Mouse (Mus musculus): Measurements from ENCODE around the gene Fam193b. TPM values are rescaled to one million over a fixed set of nuclear protein-coding genes. Genes with fewer than 3 reads are reported as not detected.

The Fam193b gene
- polyA plus RNA-seq, 1 experiment = 47.5 TPM

DNA sequence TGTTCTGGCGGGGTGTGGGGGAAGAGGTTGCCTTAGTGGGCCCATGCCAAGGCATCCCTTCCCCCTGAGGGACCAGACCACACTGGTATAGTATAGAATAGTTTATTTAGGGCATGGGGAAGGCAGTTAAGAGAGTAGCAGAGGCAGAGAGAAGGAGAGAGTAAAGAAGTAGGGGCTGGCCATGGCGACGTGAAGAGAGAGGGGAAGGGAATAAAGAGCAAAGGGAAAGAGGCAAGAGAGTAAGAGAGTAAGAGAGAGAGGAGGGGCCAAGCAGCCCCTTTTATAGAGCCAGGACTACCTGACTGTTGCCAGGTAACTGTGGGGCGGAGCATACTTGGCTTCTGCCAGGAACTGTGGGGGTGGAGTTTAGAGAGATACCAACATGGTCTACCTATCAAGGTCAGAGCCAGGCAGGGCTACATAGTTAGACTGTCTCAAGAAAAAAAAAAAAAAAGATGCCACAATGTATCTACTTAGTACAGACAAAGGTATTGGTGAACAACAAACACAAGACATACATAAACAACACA, 21.1 kb upstream of the Fam193b start:
- TF ChIP-seq GATA1 (IDR thresholded peaks at IDR 0.05; ENCODE audit: low read length) = no peak

DNA sequence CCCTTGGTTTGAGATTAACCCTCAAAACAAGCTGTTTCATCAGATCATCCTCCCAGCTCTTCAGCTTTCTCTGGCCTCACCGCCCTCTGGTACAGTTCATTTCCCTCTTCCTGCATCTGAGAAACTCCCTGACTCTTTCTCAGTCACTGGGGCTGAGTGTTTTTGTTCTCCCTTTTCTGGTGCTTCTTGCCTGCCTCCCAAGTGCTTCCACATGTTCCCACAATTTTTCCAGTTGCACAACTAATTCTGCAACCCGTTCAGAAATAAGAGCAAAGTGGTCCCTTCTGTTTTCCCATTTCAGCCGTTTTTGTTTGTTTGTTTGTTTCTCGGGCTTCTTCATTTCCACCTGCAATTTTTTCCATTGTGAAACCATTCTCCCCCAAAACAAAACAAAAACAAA, 7.2 kb upstream of the Fam193b start:
- no peak for TF ChIP-seq GATA1 (IDR thresholded peaks at IDR 0.05; ENCODE audit: low read length)

DNA sequence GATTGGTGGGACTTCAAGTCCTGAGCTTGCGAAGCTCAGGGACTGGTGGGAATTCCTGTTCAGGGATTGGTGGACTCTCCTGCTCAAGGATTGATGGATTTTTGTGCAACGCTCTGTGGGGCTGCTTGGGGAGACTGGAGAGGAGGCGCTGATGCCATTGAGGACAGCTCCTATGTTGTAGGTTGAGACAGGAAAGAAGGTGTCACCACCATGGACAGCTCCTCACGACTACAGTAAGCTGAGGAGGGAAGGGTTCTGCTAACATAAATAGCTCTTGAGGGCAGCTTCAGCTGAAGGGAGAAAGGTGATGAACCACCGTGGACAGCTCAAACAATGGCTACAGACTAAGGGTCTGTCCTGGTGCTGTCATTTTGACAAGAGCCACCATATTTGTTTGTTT, 5.0 kb upstream of the Fam193b start:
- TF ChIP-seq GATA1 (IDR thresholded peaks at IDR 0.05; ENCODE audit: low read length) = no peak

DNA sequence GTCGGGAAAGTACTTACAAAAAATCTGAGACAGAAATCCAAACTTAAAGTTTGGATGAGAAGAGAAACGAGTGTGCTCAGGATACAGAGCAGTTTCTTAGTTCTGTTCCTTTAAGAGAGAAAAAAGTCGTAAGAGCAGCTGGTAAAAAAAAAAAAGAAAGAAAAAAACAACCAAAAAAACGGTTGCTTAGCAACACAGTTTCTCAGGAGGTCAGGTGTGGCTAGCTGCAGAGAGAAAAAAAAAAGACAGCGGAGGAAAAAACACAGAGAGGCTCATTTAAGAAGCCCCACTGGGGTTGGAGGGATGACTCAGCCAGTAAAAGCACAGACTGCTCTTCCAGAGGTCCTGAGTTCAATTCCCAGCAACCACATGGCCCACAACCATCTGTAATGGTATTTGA, 3.4 kb upstream of the Fam193b start:
- no peak for TF ChIP-seq GATA1 (IDR thresholded peaks at IDR 0.05; ENCODE audit: low read length)

DNA sequence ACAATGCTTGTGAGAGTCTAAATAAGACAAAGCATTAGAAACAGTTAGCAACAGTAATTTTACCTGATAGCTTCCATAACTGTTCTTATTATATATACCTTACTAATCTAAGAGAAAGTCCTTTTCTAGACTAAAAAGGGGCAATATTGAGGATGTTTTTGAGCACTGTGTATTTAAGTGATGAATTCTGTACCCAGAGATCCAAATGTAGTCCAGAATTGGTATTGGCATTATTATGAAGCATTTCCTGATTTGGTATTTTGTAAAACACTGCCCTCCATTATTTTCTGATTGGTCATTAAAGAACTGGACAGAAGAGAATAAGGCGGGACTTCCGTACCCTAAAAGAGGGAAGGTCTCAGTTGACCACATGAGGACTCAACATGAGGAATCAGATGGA, 2.5 kb upstream of the Fam193b start, which contains the start of gene Tmed9:
Tmed9 (plus strand) TSS at position 301 of the 400 bp plus-strand sequence.
- TF ChIP-seq GATA1 (IDR thresholded peaks at IDR 0.05; ENCODE audit: low read length) = no peak

DNA sequence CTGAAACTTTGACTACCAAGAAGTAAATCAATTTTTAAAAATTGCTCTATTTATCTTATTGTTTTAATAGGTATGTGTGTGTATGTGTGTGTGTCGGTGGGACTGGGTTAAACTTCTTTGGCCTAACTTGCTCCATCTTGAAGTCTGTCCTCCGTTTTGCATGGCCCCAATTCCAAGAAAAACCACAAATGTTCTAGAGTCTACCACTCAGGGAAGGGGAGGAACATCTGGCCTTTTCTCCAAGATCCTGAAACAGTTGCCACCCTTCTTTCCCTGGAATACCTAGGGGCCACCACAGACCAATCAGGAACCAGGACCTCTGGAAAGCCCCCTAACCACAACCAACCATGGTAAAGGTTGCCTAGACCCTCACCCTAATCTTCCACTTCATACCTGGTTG, 1.1 kb upstream of the Fam193b start:
- TF ChIP-seq GATA1 (IDR thresholded peaks at IDR 0.05; ENCODE audit: low read length) = no peak

DNA sequence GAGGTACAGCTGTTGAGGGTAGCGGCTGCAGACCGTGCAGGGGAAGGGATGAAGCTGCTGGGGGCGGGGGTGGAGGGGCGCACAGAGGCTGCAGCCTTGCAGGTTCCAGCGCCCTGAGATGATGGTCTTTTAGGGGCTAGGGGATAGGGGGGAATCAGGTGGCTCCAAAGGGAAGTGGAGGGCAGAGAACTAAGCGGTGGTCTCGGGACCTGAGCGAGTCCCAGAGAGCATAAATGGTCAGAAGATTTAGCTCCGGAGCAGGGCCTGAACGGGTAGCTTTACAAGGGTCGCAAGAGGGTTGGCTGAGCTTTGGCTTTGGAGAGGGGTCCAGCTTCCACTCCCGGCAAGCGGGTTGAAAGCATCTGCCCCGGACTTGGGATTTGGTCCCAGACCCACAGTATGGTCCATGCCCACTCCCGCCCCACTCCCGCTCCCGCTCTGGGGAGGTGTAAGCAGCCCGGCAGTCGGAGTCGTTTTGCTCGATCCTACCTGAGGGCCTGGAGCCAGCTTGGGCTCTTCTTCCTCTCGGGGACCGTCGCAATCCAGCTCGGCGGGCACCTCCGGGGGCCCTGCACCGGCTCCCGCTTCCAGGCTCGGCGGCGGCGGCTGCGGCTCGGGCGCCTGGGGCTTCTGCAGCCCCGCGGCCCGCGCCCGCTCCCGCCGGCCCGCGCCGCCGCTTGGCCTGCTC, 490 bp downstream of the Fam193b start:
- TF ChIP-seq GATA1 (IDR thresholded peaks at IDR 0.05; ENCODE audit: low read length) = no peak

DNA sequence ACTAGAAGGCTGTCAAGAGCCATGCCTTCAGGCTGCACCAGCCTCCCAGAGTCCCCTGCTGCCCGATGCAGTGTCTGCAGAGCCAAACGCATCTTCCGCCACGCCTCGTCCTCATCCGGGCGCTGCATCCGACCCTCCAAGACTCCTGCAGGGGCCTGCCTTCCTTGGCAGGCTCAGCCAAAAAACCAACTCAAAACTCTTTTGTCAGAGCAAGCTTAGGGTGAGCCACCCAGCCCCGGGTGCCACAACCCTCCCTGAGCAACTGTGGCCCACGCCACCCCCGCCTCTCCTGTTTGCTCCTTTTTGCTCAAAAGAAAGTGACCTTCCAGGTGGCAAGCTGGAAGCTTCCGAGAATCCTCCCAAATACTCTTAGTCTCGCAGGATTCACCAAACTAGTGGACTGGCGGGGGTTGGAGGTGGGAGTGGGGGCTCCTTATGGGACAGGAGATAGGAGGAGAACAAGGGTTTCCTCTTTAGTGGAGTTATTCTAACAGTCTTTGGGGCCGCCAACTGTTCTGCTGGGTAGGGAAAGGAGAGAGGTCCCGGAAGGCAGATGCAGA, 1.1 kb downstream of the Fam193b start:
- no peak for TF ChIP-seq GATA1 (IDR thresholded peaks at IDR 0.05; ENCODE audit: low read length)

DNA sequence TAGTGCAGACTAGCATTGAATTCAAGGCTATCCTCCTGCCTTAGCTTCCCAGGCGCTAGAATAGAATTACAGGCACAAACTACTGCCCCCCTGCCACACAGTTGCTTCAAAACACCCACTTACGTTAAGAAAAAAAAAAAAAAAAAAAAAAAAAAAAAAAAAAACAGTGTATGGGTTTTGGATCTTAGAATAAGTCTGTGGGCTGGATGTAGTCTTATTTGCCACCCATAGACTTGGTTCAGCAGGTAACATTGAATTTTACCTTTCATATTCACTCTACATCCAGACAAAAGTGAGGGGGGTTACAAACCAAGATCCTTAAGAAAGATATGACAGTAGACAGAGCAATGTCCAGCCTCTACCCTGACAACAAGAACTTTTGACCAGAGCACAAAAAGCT, 3.0 kb downstream of the Fam193b start:
- no peak for TF ChIP-seq GATA1 (IDR thresholded peaks at IDR 0.05; ENCODE audit: low read length)

DNA sequence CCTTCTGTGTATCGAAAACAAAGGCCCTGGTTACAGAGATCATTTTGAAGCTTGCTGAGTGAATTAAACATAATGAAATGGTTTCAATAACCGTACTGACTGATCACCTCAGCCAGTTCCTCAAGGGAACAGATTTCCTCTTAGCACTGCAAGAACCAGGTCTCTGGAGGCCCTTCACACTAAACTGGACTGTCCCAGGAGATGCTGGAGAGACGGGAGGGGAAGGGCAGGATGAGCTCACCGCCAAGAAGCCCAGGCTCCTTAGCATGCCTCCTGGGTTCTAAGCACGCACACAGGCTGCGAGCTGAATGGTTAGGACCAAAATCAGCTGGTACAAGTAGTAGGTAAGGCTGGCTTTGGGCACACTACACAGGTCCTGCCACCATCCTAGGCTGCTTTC, 3.9 kb downstream of the Fam193b start:
- no peak for TF ChIP-seq GATA1 (IDR thresholded peaks at IDR 0.05; ENCODE audit: low read length)

DNA sequence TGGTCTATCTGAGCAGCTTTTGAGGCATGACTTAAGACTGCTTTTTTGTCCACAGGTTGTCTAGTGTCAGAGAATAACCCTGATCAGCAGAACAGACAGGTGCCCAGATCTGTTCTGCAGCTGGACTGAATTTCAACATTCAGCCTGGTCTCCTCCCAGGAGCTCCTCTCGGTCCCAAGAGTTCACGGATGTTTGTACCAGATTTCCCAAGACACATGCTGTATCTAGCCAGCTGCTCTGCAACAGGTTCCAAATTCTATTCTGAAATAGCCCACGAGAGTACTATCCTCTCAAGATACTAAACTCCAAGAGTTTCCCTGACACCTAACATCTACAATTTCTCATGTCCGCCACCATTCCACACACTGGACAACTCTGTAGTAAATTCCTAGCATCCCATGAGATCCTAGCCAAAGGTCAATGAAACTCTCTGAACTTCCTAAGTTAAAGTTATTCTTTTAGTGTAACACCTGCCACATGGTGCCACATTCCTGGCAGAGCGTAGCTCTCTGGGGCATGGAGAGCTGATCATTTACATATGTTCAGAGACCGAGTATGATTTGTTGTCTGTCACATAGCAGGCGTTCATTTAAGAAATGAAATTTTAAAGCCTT, 7.5 kb downstream of the Fam193b start:
- no peak for TF ChIP-seq GATA1 (IDR thresholded peaks at IDR 0.05; ENCODE audit: low read length)

DNA sequence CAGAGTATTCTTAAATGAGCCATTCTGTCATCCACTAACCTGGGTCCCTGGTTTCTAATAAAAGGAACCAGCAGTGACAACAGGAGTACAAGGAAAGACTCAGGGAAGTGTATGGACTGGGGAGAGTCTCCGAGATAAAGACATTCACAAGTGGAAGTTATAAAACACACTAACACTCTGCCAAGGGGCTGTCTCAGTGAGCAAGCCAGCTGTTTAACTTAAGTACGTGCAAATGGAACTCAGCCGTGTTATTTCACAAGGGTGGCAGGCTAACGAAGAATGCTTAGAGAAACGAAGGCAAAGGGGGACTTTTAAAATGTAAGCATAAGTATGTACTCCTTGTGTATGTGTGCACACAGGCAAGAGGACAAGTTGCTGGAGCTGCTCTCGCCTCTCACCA, 13.4 kb downstream of the Fam193b start:
- TF ChIP-seq GATA1 (IDR thresholded peaks at IDR 0.05; ENCODE audit: low read length) = no peak

DNA sequence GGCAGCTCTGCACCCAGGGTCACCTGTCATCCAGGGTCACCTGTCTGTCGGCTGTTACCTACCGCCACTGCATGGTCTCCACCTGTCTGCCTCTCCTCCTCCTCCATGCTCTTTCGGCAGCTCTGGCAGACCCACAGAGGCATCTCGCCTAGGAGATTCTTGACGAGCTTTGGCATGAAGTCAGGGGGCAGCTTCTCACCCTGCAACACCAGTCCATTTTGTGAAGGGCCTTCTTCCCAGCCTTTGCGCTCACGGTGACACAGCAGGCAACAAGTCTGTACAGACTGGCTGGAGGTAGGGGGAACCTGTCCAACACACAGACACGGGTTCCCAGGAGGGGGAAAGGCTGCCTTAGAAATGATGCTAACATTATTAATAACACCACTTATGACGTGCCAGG, 15.0 kb downstream of the Fam193b start:
- TF ChIP-seq GATA1 (IDR thresholded peaks at IDR 0.05; ENCODE audit: low read length) = no peak

DNA sequence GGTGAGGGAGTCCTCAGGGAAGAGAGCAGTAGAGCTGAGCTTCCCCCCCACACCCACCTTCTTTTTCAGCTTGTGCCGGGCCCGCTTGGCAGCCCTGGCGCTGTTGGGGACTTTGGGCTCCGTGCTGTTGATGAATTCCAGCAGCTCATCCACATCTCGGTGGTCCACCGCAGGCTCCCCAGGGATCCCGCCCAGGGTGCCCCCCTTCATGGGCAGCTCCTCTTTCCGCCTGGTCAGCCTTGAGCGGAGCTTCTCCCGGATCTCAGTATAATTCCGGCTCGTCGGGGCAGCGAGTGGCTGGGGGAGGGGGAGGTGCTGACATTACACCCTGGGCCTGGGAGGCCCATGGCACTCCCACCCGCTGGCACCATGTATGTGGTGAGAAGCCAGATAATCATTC, 21.9 kb downstream of the Fam193b start:
- TF ChIP-seq GATA1 (IDR thresholded peaks at IDR 0.05; ENCODE audit: low read length) = no peak

DNA sequence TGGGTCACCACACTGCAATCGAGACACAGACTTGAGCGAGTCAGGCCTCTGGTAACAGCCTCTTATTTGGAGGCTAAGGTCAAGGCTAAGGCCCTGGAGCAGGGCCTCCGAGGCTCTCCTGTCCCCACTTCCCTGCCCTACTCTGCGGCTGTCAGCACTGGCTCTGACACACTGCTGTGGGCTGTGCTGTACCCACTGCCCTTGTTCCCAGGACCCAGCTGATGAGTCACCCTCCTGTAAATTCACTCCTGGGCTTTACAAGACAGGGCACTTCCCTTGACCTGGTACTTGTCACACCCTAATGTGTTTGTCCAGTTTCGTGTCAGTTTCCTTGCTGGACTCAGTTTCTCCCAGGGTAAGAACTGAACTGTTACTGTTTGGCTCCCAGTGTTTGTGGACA, 22.5 kb downstream of the Fam193b start:
- no peak for TF ChIP-seq GATA1 (IDR thresholded peaks at IDR 0.05; ENCODE audit: low read length)

DNA sequence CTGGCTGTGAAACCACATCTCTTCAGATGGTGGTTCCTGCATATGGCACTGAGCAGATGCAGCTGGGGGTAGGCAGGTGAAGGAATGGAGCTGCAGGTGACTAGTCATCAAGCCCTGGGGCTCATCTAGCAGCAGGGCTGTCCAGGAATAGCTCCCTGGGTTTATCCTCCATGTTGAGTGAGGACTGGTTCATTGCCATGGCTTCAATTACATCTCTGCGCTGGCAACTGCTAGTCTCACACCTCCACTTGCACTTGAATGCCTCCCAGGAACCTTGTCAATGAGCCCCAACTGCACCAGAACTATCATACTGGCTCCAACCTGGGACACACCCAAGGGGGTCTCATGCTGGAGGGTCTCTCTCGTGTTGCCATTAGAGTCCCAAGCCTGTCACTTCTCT, 23.0 kb downstream of the Fam193b start:
- TF ChIP-seq GATA1 (IDR thresholded peaks at IDR 0.05; ENCODE audit: low read length) = no peak

DNA sequence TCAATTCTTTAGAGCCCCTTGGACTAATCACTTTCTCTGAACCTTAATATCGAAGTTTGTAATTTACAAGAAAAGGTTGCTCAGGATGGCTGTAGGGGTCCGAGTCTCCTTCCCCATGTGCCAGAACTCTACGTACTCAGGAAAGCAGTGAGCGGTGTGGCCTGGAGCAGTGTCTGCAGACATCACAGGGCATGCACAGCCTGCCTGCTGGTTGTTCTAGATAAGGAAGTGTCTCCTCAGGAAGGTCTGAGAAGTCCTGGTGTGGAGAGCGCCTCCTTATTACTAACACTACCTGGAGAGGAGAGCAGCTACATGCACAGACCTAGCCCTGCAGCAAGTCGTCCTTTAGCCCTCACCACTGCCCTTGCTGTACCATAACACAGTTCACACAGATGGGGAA, 26.1 kb downstream of the Fam193b start:
- no peak for TF ChIP-seq GATA1 (IDR thresholded peaks at IDR 0.05; ENCODE audit: low read length)
